Mouse (Mus musculus) gastrocnemius, postnatal 36 days (tissue): ENCODE measurements around the gene Art3. TPM values are rescaled to one million over a fixed set of nuclear protein-coding genes. Genes with fewer than 3 reads are reported as not detected.

Source experiments
- microRNA-seq, 2 experiments: library from miRNA; unstranded; fragments of <30 nt; microRNA quantifications; one replicate each; pipeline ENCODE4 v1.2.0; 2021
- total RNA-seq, 2 experiments: library from RNA; stranded (reverse); gene quantifications; 2 replicates each; pipeline ENCODE4 v1.2.3; 2021

The Art3 gene
- total RNA-seq, 2 experiments from 2014 or later, result 384 to 415 TPM

Small RNA genes within 50 kb of the gene (microRNA-seq; reads per million reads assigned to microRNA genes)
- 0 reads per million in 2 experiments for gene Mir6415

Other genes with a start within 250 kb of the Art3 start
- gene G3bp2, start 248.1 kb upstream of the Art3 start, total RNA-seq, result 10 to 100 TPM; 51.1 to 52.6 TPM
- 10 to 100 TPM; 56.2 to 60.0 TPM for gene Uso1, start 193.9 kb upstream of the Art3 start, total RNA-seq
- gene U90926, start 116.4 kb upstream of the Art3 start, total RNA-seq, result not detected
- gene Ppef2, start 75.5 kb upstream of the Art3 start, total RNA-seq, result not detected
- gene Naaa, start 53.7 kb upstream of the Art3 start, total RNA-seq, result 1 to 10 TPM; 4.4 to 5.3 TPM
- gene Sdad1, start 21.3 kb upstream of the Art3 start, total RNA-seq, result 10 to 100 TPM; 13.4 to 18.1 TPM
- under 1 TPM; 0.41 to 0.47 TPM for gene Cxcl9, start 3.7 kb upstream of the Art3 start, total RNA-seq
- gene Cxcl10, start 17.1 kb downstream of the Art3 start, total RNA-seq, result under 1 TPM in 1 of 2 experiments, not detected in 1; 0.23 TPM
- 1 to 10 TPM; 8.1 to 8.2 TPM for gene Nup54, start 103.4 kb downstream of the Art3 start, total RNA-seq
- gene Scarb2, start 175.0 kb downstream of the Art3 start, total RNA-seq, result 10 to 100 TPM; 69.8 to 76.7 TPM
- not detected for gene Fam47e, start 223.2 kb downstream of the Art3 start, total RNA-seq